Mouse (Mus musculus) midbrain, embryonic 12.5 days (tissue): Measurements from ENCODE around the gene Atp5mpl. TPM values are rescaled to one million over a fixed set of nuclear protein-coding genes. Genes with fewer than 3 reads are reported as not detected.
A peak's percentile ranks its signal among the peaks of the same experiment; 100 is the strongest.

Experiments used
- ATAC-seq: fragments of 200-750 bp; cut with Nextera tagmentation; 2 replicates; pipeline ENCODE4 v1.8.0; 2017; ENCODE audit warnings: low read depth, moderate TSS enrichment, moderate library complexity; ENCODE audit not compliant: low FRiP score
- H3K27ac ChIP-seq: fragments of 300-500 bp; sonication (generic); replicated peaks from 2 replicates; pipeline ENCODE4 v1.5.1; 2016; ENCODE audit warnings: mild to moderate bottlenecking
- H3K27me3 ChIP-seq: fragments of 300-500 bp; sonication (generic); 2 replicates; pipeline ENCODE4 v1.6.1; 2016; ENCODE audit warnings: mild to moderate bottlenecking
- H3K36me3 ChIP-seq: fragments of 300-500 bp; sonication (generic); 2 replicates; pipeline ENCODE4 v1.6.1; 2016
- H3K4me1 ChIP-seq: fragments of 300-500 bp; sonication (generic); 2 replicates; pipeline ENCODE4 v1.6.1; 2016
- H3K4me2 ChIP-seq: fragments of 300-500 bp; sonication (generic); replicated peaks from 2 replicates; pipeline ENCODE4 v1.6.1; 2016; ENCODE audit warnings: mild to moderate bottlenecking, moderate library complexity
- H3K4me3 ChIP-seq: fragments of 300-500 bp; sonication (generic); 2 replicates; pipeline ENCODE4 v1.5.1; 2016; ENCODE audit warnings: mild to moderate bottlenecking
- H3K9ac ChIP-seq: fragments of 300-500 bp; sonication (generic); replicated peaks from 2 replicates; pipeline ENCODE4 v1.6.1; 2016; ENCODE audit warnings: mild to moderate bottlenecking, moderate library complexity
- H3K9me3 ChIP-seq: fragments of 300-500 bp; sonication (generic); 2 replicates; pipeline ENCODE4 v1.6.1; 2016; ENCODE audit warnings: mild to moderate bottlenecking
- WGBS: fragments of 180-500 bp; shearing (Covaris S2); methylation state at CpG from one replicate; pipeline ENCODE4 v1.1.7; 2016; 5-methylcytosine and 5-hydroxymethylcytosine counted together
- polyA plus RNA-seq: library from polyadenylated mRNA; unstranded; fragments of >200 nt; fragmentation: Nextera tagmentation; extraction: Ambion mirVana; gene quantifications from 2 replicates; pipeline ENCODE4 v1.2.1, GENCODE M21; 2016

Atp5mpl gene
- polyA plus RNA-seq, 1 experiment from 2014 or later, result 602 TPM

DNA sequence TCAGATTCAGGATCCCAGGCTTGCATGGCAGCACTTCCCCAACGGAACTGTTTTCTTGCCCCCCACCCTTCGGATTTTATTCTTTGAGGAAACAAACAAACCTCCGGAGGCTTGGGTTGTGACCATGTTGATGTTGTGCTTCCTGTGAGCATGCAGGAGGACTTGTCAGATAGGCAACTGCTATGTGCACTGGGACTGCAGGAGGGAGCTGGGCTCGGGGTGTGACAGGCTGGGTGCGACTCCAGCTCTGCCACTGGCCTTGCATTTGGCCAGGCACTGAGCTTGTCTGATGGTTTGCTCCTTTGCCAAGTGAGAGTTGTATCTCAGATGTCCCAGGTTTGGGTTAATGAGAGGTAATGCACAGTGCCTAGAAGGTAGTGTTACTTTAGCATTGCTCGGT is 11.5 kb upstream of the Atp5mpl start:
- H3K27ac ChIP-seq, result no peak overlapping the region
- no peaks in the 10 kb centered on the region for H3K36me3 ChIP-seq
- no peak overlapping the region for H3K4me2 ChIP-seq
- H3K4me1 ChIP-seq, result no peaks in the 10 kb centered on the region
- 0 out of 2 replicates have a peak, but pooled peaks cover 4% of the 10 kb centered on the region for H3K27me3 ChIP-seq
- no peak overlapping the region for H3K9ac ChIP-seq
- no peaks in the 10 kb centered on the region for H3K9me3 ChIP-seq
- 78% methylated on average over 6 of the region's 6 CpGs for WGBS
- H3K4me3 ChIP-seq, result no peak overlapping the region
- no peak for ATAC-seq

DNA sequence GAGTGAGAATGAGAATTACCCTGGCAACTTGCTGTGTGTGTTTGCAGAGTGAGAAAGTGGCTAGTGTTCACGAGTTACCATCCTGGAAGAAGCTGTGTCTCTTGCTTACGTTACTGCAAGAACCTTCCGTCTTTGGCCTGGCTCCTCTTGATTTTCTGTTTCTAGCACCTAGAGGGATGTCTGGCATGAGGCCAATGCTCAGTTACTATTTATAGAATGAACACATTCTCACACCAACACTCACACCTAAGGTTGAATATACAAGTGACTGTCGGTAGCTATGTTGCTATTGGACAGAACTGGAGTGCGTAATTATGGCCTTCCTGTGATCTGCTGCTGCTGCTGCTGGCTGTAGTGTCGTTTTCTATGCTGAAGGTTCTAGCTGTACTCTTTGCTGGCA is 10.4 kb upstream of the Atp5mpl start:
- H3K36me3 ChIP-seq, result no peaks in the 10 kb centered on the region
- no peak overlapping the region for H3K4me3 ChIP-seq
- H3K27me3 ChIP-seq, result 0 out of 2 replicates have a peak, but pooled peaks cover 4% of the 10 kb centered on the region
- no peaks in the 10 kb centered on the region for H3K4me1 ChIP-seq
- H3K9ac ChIP-seq, result no peak overlapping the region
- ATAC-seq, result no peak
- H3K27ac ChIP-seq, result no peak overlapping the region
- 74% methylated on average over 6 of the region's 6 CpGs for WGBS
- H3K4me2 ChIP-seq, result no peak overlapping the region
- no peaks in the 10 kb centered on the region for H3K9me3 ChIP-seq

DNA sequence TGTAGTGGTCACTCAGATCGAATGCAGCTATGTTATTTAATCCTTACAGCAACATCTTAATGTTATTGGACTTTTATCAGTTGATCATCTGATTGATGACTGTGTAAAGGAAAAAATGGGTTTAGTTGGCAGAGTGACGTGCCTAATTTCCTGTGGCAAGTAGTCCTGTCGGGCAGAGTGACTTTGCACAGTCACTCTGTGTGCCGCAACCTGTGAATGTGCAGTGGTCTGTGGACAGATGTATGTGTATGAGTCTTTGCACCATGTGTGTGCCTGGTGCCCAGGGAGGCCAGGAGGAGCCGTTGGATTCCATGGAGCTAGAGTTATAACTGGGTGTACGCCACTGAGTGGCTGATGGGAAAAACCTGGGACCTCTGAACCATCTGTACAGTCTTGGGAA is 7.8 kb upstream of the Atp5mpl start:
- WGBS, result 87% methylated on average over 6 of the region's 6 CpGs
- no peaks in the 10 kb centered on the region for H3K4me1 ChIP-seq
- H3K36me3 ChIP-seq, result no peaks in the 10 kb centered on the region
- no peak overlapping the region for H3K9ac ChIP-seq
- no peak overlapping the region for H3K4me2 ChIP-seq
- 0 out of 2 replicates have a peak, but pooled peaks cover 4% of the 10 kb centered on the region for H3K27me3 ChIP-seq
- no peak overlapping the region for H3K27ac ChIP-seq
- H3K9me3 ChIP-seq, result no peaks in the 10 kb centered on the region
- H3K4me3 ChIP-seq, result no peak overlapping the region
- no peak for ATAC-seq

DNA sequence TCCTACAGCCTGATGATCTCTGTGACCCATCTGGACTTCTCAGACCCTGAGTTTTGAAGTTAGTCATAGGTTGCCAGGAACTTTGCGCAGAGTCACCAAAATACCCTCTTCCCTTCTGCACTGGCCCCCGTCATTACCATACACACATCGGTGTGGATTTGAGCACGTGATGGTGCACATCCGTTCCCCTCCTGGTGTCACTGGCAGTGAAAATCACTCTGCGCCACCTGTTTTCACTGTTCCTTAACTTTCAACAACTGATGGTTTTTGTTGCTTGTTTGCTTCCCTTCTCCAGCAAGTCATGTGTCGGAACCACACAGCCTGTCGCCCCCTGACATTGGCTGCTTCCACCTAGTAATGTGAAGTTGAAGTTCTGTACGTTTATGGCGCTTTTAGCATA is 5.7 kb upstream of the Atp5mpl start:
- H3K27ac ChIP-seq, result no peak overlapping the region
- no peaks in the 10 kb centered on the region for H3K36me3 ChIP-seq
- no peak overlapping the region for H3K4me2 ChIP-seq
- no peak overlapping the region for H3K9ac ChIP-seq
- no peak for ATAC-seq
- no peaks in the 10 kb centered on the region for H3K27me3 ChIP-seq
- WGBS, result 91% methylated on average over 10 of the region's 10 CpGs
- no peaks in the 10 kb centered on the region for H3K4me1 ChIP-seq
- H3K9me3 ChIP-seq, result no peaks in the 10 kb centered on the region
- H3K4me3 ChIP-seq, result no peak overlapping the region

DNA sequence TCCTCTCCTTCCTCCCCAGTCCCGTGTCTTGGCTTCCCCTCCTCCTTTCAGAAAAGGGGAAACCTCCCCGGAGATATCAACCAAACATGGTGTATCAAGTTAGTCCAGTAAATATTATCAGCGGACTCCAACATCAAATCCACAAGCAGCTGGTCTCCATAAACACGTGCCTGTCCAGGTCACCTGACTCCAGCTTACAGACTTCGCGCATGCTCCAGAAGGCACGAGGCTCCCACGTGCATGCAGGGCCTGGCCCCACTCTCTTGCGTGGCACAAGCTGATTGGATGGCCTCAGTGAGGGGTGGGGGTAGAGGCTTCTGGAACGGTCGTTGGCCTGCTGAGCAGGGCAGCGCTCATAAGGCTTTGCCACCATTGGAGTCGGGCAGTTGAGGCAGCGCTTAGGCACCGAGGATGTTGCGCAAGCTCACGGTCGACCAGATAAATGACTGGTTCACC is 4.5 kb upstream of the Atp5mpl start, which contains the start of gene Tdrd9:
Gene Tdrd9 (plus strand): TSS at position 329 of the 456 bp plus-strand sequence.
- no peak within 1 kb of the TSS for H3K4me2 ChIP-seq
- ATAC-seq, result no peak
- H3K9ac ChIP-seq, result 0 out of 2 replicates have a peak within 1 kb of the TSS, but pooled peaks have one; percentile 15
- no peak within 1 kb of the TSS for H3K27ac ChIP-seq
- H3K4me1 ChIP-seq, result peaks cover under 1% of the 10 kb centered on the region
- no peaks in the 10 kb centered on the region for H3K27me3 ChIP-seq
- 89% methylated on average over 18 of the region's 18 CpGs for WGBS
- H3K4me3 ChIP-seq, result no peak within 1 kb of the TSS
- no peaks in the 10 kb centered on the region for H3K9me3 ChIP-seq
- no peaks in the 10 kb centered on the region for H3K36me3 ChIP-seq

DNA sequence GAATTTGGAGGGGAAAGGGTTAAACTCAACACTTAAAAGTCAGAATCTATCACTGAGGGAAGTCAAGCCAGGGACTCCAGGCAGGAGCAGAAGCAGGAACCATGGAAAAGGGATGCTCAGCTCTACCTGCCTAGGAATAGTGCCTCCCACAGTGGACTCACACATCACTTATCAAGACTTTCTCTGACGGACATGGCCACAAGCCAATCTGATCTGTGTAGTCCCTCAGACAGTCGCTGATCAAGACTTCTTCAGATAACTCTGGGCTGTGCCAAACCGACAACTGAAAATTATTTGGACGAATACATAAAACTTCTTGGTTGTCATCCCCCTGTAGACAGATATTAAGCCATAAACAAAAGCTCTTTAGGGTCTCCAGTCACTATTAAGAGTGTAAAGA is 3.3 kb upstream of the Atp5mpl start:
- ATAC-seq, result no peak
- Histone ChIP-seq H3K9ac (no peak overlapping the region), H3K4me2 (no peak overlapping the region), H3K4me3 (no peak overlapping the region), H3K9me3 (no peaks in the 10 kb centered on the region), H3K27ac (no peak overlapping the region), H3K36me3 (no peaks in the 10 kb centered on the region), H3K27me3 (no peaks in the 10 kb centered on the region), H3K4me1 (peaks cover 12% of the 10 kb centered on the region)
- WGBS, result 82% methylated on average over 4 of the region's 4 CpGs

DNA sequence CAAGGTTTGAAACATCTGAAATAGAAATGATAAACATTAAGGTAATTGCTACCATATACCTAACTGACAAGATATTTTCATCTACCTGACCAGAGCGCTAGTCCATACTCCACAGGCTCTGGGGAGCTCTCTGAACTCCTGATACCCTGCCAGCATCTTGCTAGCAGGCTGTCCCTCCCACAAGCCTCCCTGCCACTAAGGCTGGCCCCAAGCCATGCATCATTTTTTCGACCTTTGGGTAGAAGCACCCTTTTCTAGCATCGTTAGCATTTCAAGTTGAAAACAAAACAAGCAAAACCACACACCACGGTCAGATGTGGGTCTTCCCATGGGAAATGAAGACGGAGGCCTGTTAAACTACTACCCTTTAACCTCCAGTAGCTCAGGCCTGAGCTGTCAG is 3.4 kb downstream of the Atp5mpl start:
- H3K4me1 ChIP-seq, result peaks cover 18% of the 10 kb centered on the region
- no peak overlapping the region for H3K4me3 ChIP-seq
- no peak overlapping the region for H3K9ac ChIP-seq
- no peak overlapping the region for H3K27ac ChIP-seq
- 0 out of 2 replicates have a peak, but pooled peaks cover 3% of the 10 kb centered on the region for H3K9me3 ChIP-seq
- peaks cover 41% of the 10 kb centered on the region for H3K36me3 ChIP-seq
- H3K27me3 ChIP-seq, result no peaks in the 10 kb centered on the region
- WGBS, result 92% methylated on average over 5 of the region's 5 CpGs
- ATAC-seq, result no peak
- no peak overlapping the region for H3K4me2 ChIP-seq

DNA sequence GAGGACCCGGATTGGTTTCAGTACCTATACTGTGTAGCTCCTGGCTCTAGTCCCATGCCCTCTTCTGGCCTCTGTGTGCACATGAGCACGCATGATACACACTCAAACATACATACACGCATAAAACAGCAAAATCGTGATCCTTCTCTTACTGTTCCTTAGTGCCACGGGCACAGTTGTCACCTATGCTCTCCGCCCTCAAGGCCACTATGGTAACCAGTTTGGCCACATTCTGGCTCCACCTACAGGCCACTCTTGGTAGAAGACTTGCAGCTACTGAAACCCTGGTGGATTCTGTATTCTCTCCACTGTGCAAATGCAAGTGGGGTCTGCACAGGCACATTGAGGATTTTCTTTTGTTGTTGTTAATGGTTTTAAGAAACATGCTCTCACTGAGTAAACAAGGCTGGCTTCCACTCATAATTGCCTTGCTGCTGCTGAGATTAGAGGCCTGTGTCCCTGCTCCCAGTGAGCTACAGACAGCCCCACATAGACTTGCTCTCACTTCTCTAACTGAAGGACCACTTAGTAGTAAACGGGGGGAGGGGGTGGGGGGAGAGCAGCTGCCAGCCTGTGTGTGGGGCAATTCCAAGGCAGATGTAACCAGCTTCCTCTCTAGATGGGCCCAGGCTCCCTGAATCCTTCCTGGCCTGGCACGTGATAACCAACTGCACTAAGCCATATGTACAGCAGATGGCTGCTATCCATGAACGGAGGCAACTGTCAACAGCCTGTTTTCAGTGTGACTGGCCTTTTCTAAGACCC is 8.5 kb downstream of the Atp5mpl start:
- H3K4me2 ChIP-seq, result no peak overlapping the region
- ATAC-seq, result peak; percentile 41; the same call in 1 of the 2 replicates
- H3K27ac ChIP-seq, result no peak overlapping the region
- 45% methylated on average over 9 of the region's 9 CpGs for WGBS
- peaks cover 41% of the 10 kb centered on the region for H3K36me3 ChIP-seq
- H3K4me3 ChIP-seq, result no peak overlapping the region
- H3K9me3 ChIP-seq, result 0 out of 2 replicates have a peak, but pooled peaks cover 3% of the 10 kb centered on the region
- H3K9ac ChIP-seq, result no peak overlapping the region
- no peaks in the 10 kb centered on the region for H3K27me3 ChIP-seq
- H3K4me1 ChIP-seq, result 0 out of 2 replicates have a peak, but pooled peaks cover 4% of the 10 kb centered on the region

DNA sequence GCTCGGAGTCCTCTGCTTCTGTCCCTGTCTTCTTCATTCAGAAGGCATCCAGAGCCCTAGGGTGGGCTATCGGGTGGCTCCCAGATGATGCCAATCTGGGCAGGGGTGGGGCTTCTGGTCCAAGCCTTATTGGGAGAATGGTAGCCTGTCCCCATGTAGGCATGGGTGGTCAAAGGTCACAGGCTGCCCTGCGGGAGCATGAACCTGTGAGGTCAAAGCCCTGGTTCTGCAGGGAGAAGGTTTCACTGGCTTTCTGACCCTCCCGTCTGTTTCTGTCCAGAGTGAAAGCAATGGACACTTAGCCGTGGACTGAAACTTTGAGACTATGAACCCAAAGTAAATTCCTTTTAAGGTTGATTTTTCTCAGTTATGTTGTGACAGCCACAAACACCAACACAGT is 10.6 kb downstream of the Atp5mpl start:
- Histone ChIP-seq H3K4me2 (no peak overlapping the region), H3K4me1 (0 out of 2 replicates have a peak, but pooled peaks cover 9% of the 10 kb centered on the region), H3K9ac (no peak overlapping the region), H3K36me3 (peaks cover 21% of the 10 kb centered on the region), H3K9me3 (0 out of 2 replicates have a peak, but pooled peaks cover 3% of the 10 kb centered on the region), H3K27me3 (no peaks in the 10 kb centered on the region), H3K27ac (no peak overlapping the region), H3K4me3 (no peak overlapping the region)
- no peak for ATAC-seq
- 88% methylated on average over 5 of the region's 5 CpGs for WGBS

DNA sequence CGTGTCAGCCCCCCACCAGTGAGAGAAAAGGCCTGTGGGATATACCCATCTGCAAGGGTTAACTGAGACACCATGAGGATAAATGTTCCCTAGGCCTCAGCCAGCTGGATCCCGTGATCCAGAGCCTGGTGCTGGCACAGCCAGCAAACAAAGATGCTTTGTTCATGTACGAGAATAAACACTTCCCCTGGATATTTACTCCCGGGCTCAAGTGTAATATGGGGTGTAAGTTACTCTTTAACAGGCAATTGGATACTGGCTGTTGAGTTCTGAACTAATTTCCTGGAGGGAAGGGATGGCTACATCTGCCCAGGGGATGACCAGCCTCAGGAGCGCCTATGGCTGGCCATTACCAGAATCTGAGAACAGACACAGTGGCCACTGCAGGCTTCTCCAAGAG is 15.1 kb downstream of the Atp5mpl start:
- Histone ChIP-seq H3K4me1 (0 out of 2 replicates have a peak, but pooled peaks cover 4% of the 10 kb centered on the region), H3K9ac (no peak overlapping the region), H3K27ac (no peak overlapping the region), H3K9me3 (no peaks in the 10 kb centered on the region), H3K4me2 (no peak overlapping the region), H3K27me3 (no peaks in the 10 kb centered on the region), H3K4me3 (no peak overlapping the region), H3K36me3 (no peaks in the 10 kb centered on the region)
- WGBS, result 60% methylated on average over 5 of the region's 5 CpGs
- ATAC-seq, result no peak

DNA sequence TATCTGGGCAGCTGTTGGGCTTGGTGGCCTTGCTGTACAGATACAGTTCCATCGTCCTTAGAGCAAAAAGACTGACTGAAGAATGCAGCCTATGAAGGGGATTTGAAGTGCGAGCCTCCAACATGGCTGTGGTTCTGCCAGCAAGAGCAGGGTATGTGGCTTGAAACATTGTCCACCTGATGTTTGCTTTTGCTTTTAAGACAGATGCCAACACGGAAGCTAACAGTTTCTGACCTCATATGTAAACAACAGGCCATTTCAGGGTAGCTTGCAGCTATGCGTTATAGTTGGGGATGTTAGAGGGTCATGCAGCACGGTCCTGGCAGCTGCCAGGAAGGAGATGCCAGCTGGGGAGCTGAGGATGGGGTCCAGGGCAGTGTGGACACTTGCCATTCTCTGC is 16.3 kb downstream of the Atp5mpl start:
- H3K4me1 ChIP-seq, result 0 out of 2 replicates have a peak, but pooled peaks cover 4% of the 10 kb centered on the region
- no peak overlapping the region for H3K4me2 ChIP-seq
- H3K36me3 ChIP-seq, result no peaks in the 10 kb centered on the region
- no peak overlapping the region for H3K9ac ChIP-seq
- WGBS, result 81% methylated on average over 5 of the region's 5 CpGs
- H3K9me3 ChIP-seq, result no peaks in the 10 kb centered on the region
- no peak overlapping the region for H3K4me3 ChIP-seq
- no peak overlapping the region for H3K27ac ChIP-seq
- no peaks in the 10 kb centered on the region for H3K27me3 ChIP-seq
- no peak for ATAC-seq

DNA sequence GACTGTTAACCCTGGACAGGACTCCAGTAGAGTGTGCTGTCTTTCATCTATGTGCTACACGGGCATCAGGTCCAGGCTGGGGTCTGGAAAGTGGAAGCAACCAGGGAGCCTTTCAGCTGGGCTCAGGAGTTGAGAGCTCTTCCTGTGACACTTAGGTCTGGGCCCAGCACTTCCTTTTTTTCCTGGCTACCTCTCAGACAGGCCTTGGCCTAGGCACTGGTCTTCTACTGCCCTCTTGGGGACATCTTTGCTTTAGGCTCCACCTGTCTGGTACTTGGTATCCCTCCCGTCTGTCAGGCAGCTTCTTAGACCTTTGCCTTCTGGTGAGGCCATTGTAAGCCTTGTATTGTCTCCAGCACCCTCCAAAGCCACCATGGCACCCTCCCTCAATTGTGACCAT is 20.1 kb downstream of the Atp5mpl start:
- H3K27ac ChIP-seq, result no peak overlapping the region
- H3K27me3 ChIP-seq, result no peaks in the 10 kb centered on the region
- WGBS, result 60% methylated on average over 2 of the region's 2 CpGs
- no peaks in the 10 kb centered on the region for H3K36me3 ChIP-seq
- H3K4me2 ChIP-seq, result no peak overlapping the region
- H3K4me3 ChIP-seq, result no peak overlapping the region
- H3K9ac ChIP-seq, result no peak overlapping the region
- H3K4me1 ChIP-seq, result 0 out of 2 replicates have a peak, but pooled peaks cover 4% of the 10 kb centered on the region
- ATAC-seq, result no peak
- no peaks in the 10 kb centered on the region for H3K9me3 ChIP-seq
